Mouse (Mus musculus): ENCODE results near the gene Shmt1. TPM values are rescaled to one million over a fixed set of nuclear protein-coding genes. Genes with fewer than 3 reads are reported as not detected.

Gene Shmt1
- 6.6 TPM for polyA plus RNA-seq (2017; shearing (Covaris generic))

DNA sequence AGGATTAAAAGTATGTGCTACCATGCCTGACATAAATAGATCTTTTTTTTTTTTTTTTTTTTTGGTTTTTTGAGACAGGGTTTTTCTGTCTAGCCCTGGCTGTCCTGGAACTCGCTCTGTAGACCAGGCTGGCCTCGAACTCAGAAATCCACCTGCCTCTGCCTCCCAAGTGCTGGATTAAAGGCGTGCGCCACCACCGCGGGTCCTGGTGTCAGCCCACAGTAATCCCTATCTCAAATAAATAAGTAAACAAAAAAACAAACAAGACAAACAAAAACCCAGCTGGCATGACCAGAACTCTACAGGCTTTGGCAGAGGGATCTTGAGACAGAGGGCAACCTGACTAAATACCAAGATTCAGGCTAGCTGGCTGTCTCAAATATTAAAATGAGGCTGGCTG, at the start of gene Shmt1:
Shmt1 (minus strand) TSS at position 101 of the 400 bp plus-strand sequence.

DNA sequence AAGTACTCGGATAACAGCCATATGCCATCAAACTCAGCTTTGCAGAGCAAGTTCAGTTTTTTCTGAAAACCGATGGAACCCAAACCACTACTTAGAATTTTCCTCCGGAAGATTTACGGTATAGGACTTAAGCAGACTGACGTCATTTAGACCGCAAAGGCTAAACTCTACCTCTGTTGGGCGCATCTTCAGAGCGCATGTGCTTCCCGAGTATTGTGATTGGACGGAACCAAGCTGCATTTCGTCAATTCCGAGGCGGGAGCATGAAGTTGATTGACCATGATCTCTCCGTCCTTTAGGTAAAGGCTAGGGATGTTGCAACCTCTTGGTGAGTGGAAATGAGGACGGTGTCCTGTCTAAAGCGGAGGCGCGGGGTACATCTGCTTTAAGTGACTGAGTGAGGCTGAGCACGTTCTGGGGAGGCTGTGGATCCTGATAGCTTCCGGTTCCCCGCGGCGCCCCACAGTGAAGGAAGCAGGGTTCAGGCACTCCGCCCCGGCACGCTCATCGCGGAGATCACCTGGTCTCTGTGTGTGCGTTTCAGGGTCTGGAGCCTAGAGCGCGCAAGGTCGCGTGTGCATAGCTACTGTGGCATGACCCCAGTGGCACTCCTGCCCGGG, 19.0 kb upstream of the Shmt1 start, which contains the start of gene Dhrs7b:
Dhrs7b (plus strand) TSS at position 199 of the 620 bp plus-strand sequence.

DNA sequence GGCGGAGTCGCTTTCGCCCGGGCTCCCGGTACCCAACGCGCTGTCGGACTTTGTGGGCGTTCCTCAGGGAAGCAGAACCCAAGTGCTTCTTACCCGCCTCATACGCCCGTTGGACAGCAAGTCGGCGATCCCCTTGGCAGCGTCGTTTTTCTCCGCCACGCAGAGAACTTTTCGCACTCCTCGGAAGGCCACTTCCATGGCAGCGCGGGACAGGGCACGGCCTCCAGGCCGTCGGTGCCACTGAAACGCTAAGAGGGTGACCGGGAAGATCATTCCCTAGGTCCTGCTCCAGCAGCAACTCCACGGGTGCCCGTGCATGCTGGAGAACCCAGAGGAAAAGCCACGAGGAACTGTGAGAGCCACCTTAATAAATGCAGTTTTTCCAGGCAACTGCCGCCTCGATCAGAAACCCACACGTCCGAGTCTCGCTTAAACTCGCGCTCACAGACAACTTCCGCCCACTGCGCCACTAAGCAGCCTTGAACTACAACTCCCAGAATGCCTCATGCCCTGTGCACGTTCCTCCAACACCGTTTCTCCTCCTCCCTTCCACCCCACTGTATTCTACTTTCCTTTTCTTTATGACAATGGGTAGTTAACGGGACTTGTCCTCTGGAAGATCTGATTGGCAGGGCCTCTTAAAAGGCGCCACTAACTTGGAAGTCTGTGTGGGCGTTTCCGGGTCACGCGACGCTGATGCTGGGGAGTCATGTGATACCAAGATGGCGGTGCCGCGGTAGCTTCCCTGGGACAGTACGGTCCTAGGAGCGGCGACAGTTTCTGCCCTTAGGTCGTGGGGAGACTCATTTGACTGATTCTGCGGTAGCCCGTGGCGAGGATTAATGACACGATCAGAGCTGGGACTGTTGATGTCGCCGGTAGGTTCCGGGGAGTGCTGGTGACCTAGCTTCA, 34.4 kb downstream of the Shmt1 start, which contains the start of the genes Top3a and Smcr8:
Top3a (minus strand) TSS at position 537 of the 912 bp plus-strand sequence.
Smcr8 (plus strand) TSS at position 696 of the 912 bp plus-strand sequence.

Other genes with a start within 250 kb of the Shmt1 start
- 36.0 TPM for gene Llgl1, start 112.0 kb downstream of the Shmt1 start, polyA plus RNA-seq (2017; shearing (Covaris generic))
- 167 TPM for gene Flii, start 84.5 kb downstream of the Shmt1 start, polyA plus RNA-seq (2017; shearing (Covaris generic))
- gene Mief2, start 83.3 kb downstream of the Shmt1 start, polyA plus RNA-seq (2017; shearing (Covaris generic)): 14.1 TPM
- 16.8 TPM for gene Top3a, start 34.4 kb downstream of the Shmt1 start, polyA plus RNA-seq (2017; shearing (Covaris generic))
- 10.8 TPM for gene Smcr8, start 34.2 kb downstream of the Shmt1 start, polyA plus RNA-seq (2017; shearing (Covaris generic))
- 14.7 TPM for gene Dhrs7b, start 18.9 kb upstream of the Shmt1 start, polyA plus RNA-seq (2017; shearing (Covaris generic))
- gene Tmem11, start 67.6 kb upstream of the Shmt1 start, polyA plus RNA-seq (2017; shearing (Covaris generic)): 52.4 TPM
- 6.6 TPM for gene Natd1, start 103.0 kb upstream of the Shmt1 start, polyA plus RNA-seq (2017; shearing (Covaris generic))
- gene Map2k3, start 120.3 kb upstream of the Shmt1 start, polyA plus RNA-seq (2017; shearing (Covaris generic)): 213 TPM
- not detected for gene Kcnj12, start 210.8 kb upstream of the Shmt1 start, polyA plus RNA-seq (2017; shearing (Covaris generic))